Mouse (Mus musculus) effector memory CD4-positive, alpha-beta T cell, adult 5 months (primary cell): ENCODE measurements around the gene Mpc2. TPM values are rescaled to one million over a fixed set of nuclear protein-coding genes. Genes with fewer than 3 reads are reported as not detected.

Experiments used
- polyA plus RNA-seq: library from polyadenylated mRNA; unstranded; fragments of 100-300 nt; shearing (Covaris generic); gene quantifications from one replicate; pipeline ENCODE4 v1.2.1, GENCODE M21; 2017

Gene Mpc2
- polyA plus RNA-seq = 111 TPM

GRCm38 (mm10) chr1:165460360-165460800, at the start of gene Mpc2, which contains the start of gene Dcaf6:
Gene Mpc2 (plus strand): TSS chr1:165460637.
Gene Dcaf6 (minus strand): TSS chr1:165460475.

GRCm38 (mm10) chr1:165484688-165485233, 24.3 kb downstream of the Mpc2 start, which contains the start of gene Adcy10:
Gene Adcy10 (plus strand): TSS chr1:165485183.

Other genes starting within 250 kb of the Mpc2 start
- gene Tiprl, start 223.6 kb upstream of the Mpc2 start, polyA plus RNA-seq = 108 TPM
- gene Gpr161, start 164.8 kb upstream of the Mpc2 start, polyA plus RNA-seq = 0.05 TPM
- 12.1 TPM for gene Dcaf6, start 162 bp upstream of the Mpc2 start, polyA plus RNA-seq
- not detected for gene Adcy10, start 24.5 kb downstream of the Mpc2 start, polyA plus RNA-seq
- 0.66 TPM for gene Mpzl1, start 173.9 kb downstream of the Mpc2 start, polyA plus RNA-seq
- 124 TPM for gene Rcsd1, start 249.1 kb downstream of the Mpc2 start, polyA plus RNA-seq